Mouse (Mus musculus): ENCODE data around the gene Smyd4.
A peak's percentile ranks its signal among the peaks of the same experiment; 100 is the strongest.
"Not testable (repeated sequence)": the region's sequence is repeated elsewhere in the genome, so short reads cannot be mapped to it uniquely, and the experiment has no call there.

Gene Smyd4

GRCm38 (mm10) chr11:75346556-75347187 lies 1.6 kb upstream of the Smyd4 start:
- DNase-seq (ENCODE audit: low spot score in 2 of 2) = no peak

- no peak for DNase-seq (ENCODE audit: low spot score in 2 of 2)
Measured at GRCm38 (mm10) chr11:75347188-75347585, 1.0 kb upstream of the Smyd4 start.

- no peak for DNase-seq (ENCODE audit: low spot score in 2 of 2)
Measured at GRCm38 (mm10) chr11:75347596-75347995, 637 bp upstream of the Smyd4 start.

- DNase-seq (ENCODE audit: low spot score in 2 of 2) = no peak
Measured at GRCm38 (mm10) chr11:75348890-75349261, 643 bp downstream of the Smyd4 start.

- no peak for DNase-seq (ENCODE audit: low spot score in 2 of 2)
Measured at GRCm38 (mm10) chr11:75351225-75351624, 3.0 kb downstream of the Smyd4 start.

GRCm38 (mm10) chr11:75355475-75355874 lies 7.2 kb downstream of the Smyd4 start:
- DNase-seq (ENCODE audit: low spot score in 2 of 2) = no peak

- no peak for DNase-seq (ENCODE audit: low spot score in 2 of 2)
Measured at GRCm38 (mm10) chr11:75377125-75377524, 28.9 kb downstream of the Smyd4 start.

- not testable (repeated sequence) for DNase-seq (ENCODE audit: low spot score in 2 of 2)
Measured at GRCm38 (mm10) chr11:75378786-75379185, 30.6 kb downstream of the Smyd4 start.

- DNase-seq (ENCODE audit: low spot score in 2 of 2) = not testable (repeated sequence)
Measured at GRCm38 (mm10) chr11:75383529-75383928, 35.3 kb downstream of the Smyd4 start.

GRCm38 (mm10) chr11:75395611-75396010 lies 47.4 kb downstream of the Smyd4 start:
- no peak for DNase-seq (ENCODE audit: low spot score in 2 of 2)

- DNase-seq (ENCODE audit: low spot score in 2 of 2) = no peak
Measured at GRCm38 (mm10) chr11:75397452-75397851, 49.2 kb downstream of the Smyd4 start.

- DNase-seq (ENCODE audit: low spot score in 2 of 2) = no peak
Measured at GRCm38 (mm10) chr11:75399411-75399841, 51.2 kb downstream of the Smyd4 start.

GRCm38 (mm10) chr11:75400099-75400498 lies 51.9 kb downstream of the Smyd4 start:
- no peak for DNase-seq (ENCODE audit: low spot score in 2 of 2)

- DNase-seq (ENCODE audit: low spot score in 2 of 2) = peak in 1 of 2 experiments; percentile 34
Measured at GRCm38 (mm10) chr11:75402271-75402690, 54.0 kb downstream of the Smyd4 start.

GRCm38 (mm10) chr11:75403301-75404052 lies 55.2 kb downstream of the Smyd4 start:
- peak in 1 of 2 experiments; percentile 52 for DNase-seq (ENCODE audit: low spot score in 2 of 2)

- no peak for DNase-seq (ENCODE audit: low spot score in 2 of 2)
Measured at GRCm38 (mm10) chr11:75404801-75405200, 56.6 kb downstream of the Smyd4 start.

GRCm38 (mm10) chr11:75406104-75406503 lies 57.9 kb downstream of the Smyd4 start:
- DNase-seq (ENCODE audit: low spot score in 2 of 2) = no peak

GRCm38 (mm10) chr11:75406865-75407264 lies 58.6 kb downstream of the Smyd4 start:
- no peak for DNase-seq (ENCODE audit: low spot score in 2 of 2)

GRCm38 (mm10) chr11:75409679-75410575 lies 61.7 kb downstream of the Smyd4 start:
- no peak for DNase-seq (ENCODE audit: low spot score in 2 of 2)

GRCm38 (mm10) chr11:75410591-75410990 lies 62.4 kb downstream of the Smyd4 start:
- no peak for DNase-seq (ENCODE audit: low spot score in 2 of 2)

- no peak for DNase-seq (ENCODE audit: low spot score in 2 of 2)
Measured at GRCm38 (mm10) chr11:75415096-75415495, 66.9 kb downstream of the Smyd4 start.

GRCm38 (mm10) chr11:75415994-75416393 lies 67.8 kb downstream of the Smyd4 start:
- DNase-seq (ENCODE audit: low spot score in 2 of 2) = no peak

Measured in urinary bladder, adult 18-20 months (tissue).